Mouse (Mus musculus) 416B (cell line): ENCODE results near the gene Slit2.
A peak's percentile ranks its signal among the peaks of the same experiment; 100 is the strongest.

Experiments
- DNase-seq: peaks from one replicate; pipeline ENCODE4 v3.0.0; 2011; ENCODE audit warnings: low read depth

Gene Slit2

GRCm38 (mm10) chr5:47982941-47983701, at the start of gene Slit2:
Gene Slit2 (plus strand): TSS chr5:47983138.
- DNase-seq = no peak

GRCm38 (mm10) chr5:47938586-47939372, 44.2 kb upstream of the Slit2 start:
- peak; percentile 19 for DNase-seq

- DNase-seq = no peak
Measured at GRCm38 (mm10) chr5:47956451-47956850, 26.5 kb upstream of the Slit2 start.

- no peak for DNase-seq
Measured at GRCm38 (mm10) chr5:47975795-47976194, 7.1 kb upstream of the Slit2 start.

GRCm38 (mm10) chr5:47979371-47979770, 3.6 kb upstream of the Slit2 start:
- DNase-seq = peak; percentile 67

GRCm38 (mm10) chr5:47980459-47980858, 2.5 kb upstream of the Slit2 start:
- DNase-seq = peak; percentile 19

GRCm38 (mm10) chr5:47981951-47982350, 987 bp upstream of the Slit2 start:
- DNase-seq = no peak

GRCm38 (mm10) chr5:47983746-47984583, 1.0 kb downstream of the Slit2 start:
- no peak for DNase-seq

- DNase-seq = no peak
Measured at GRCm38 (mm10) chr5:47984584-47985197, 1.8 kb downstream of the Slit2 start.

- DNase-seq = no peak
Measured at GRCm38 (mm10) chr5:47985198-47985631, 2.3 kb downstream of the Slit2 start.

GRCm38 (mm10) chr5:47985901-47986670, 3.1 kb downstream of the Slit2 start:
- no peak for DNase-seq

GRCm38 (mm10) chr5:47990926-47991325, 8.0 kb downstream of the Slit2 start:
- DNase-seq = no peak

GRCm38 (mm10) chr5:48003708-48004415, 20.9 kb downstream of the Slit2 start:
- DNase-seq = no peak

- DNase-seq = no peak
Measured at GRCm38 (mm10) chr5:48005533-48005932, 22.6 kb downstream of the Slit2 start.

- no peak for DNase-seq
Measured at GRCm38 (mm10) chr5:48006059-48006458, 23.1 kb downstream of the Slit2 start.

GRCm38 (mm10) chr5:48023441-48023840, 40.5 kb downstream of the Slit2 start:
- DNase-seq = no peak

- DNase-seq = no peak
Measured at GRCm38 (mm10) chr5:48034875-48035274, 51.9 kb downstream of the Slit2 start.

GRCm38 (mm10) chr5:48038033-48038432, 55.1 kb downstream of the Slit2 start:
- peak; percentile 73 for DNase-seq

GRCm38 (mm10) chr5:48048986-48049751, 66.2 kb downstream of the Slit2 start:
- no peak for DNase-seq
